Mouse (Mus musculus) liver, postnatal 0 days (tissue): ENCODE results near the gene Trappc5. TPM values are rescaled to one million over a fixed set of nuclear protein-coding genes. Genes with fewer than 3 reads are reported as not detected.

Experiments
- ATAC-seq: fragments of 200-750 bp; cut with Nextera tagmentation; 2 replicates; pipeline ENCODE4 v1.8.0; 2017; ENCODE audit warnings: mild to moderate bottlenecking, moderate library complexity
- DNase-seq: peaks from one replicate; pipeline ENCODE4 v3.0.0-alpha.2; 2016
- H3K27ac ChIP-seq: fragments of 300-500 bp; sonication (generic); 2 replicates; pipeline ENCODE4 v1.5.1; 2014; ENCODE audit warnings: antibody characterized with exemption, moderate library complexity, mild to moderate bottlenecking, low read depth
- H3K27me3 ChIP-seq: fragments of 300-500 bp; sonication (generic); 2 replicates; pipeline ENCODE4 v1.6.1; 2014; ENCODE audit warnings: low read length, control low read depth, mixed read lengths; ENCODE audit not compliant: insufficient read depth
- H3K36me3 ChIP-seq: fragments of 300-500 bp; sonication (generic); replicated peaks from 2 replicates; pipeline ENCODE4 v1.6.1; 2014; ENCODE audit warnings: mild to moderate bottlenecking, control low read depth, low read length, moderate library complexity, mixed read lengths; ENCODE audit not compliant: insufficient read depth
- H3K4me1 ChIP-seq: fragments of 300-500 bp; sonication (generic); 2 replicates; pipeline ENCODE4 v1.6.1; 2014; ENCODE audit warnings: antibody characterized with exemption, mild to moderate bottlenecking, control low read depth; ENCODE audit not compliant: insufficient read depth
- H3K4me2 ChIP-seq: fragments of 300-500 bp; sonication (generic); 2 replicates; pipeline ENCODE4 v1.6.1; 2014; ENCODE audit warnings: low read depth, mild to moderate bottlenecking, low read length, moderate library complexity, mixed read lengths
- H3K4me3 ChIP-seq: fragments of 300-500 bp; sonication (generic); 2 replicates; pipeline ENCODE4 v1.5.1; 2014; ENCODE audit warnings: low read depth, low read length
- H3K9ac ChIP-seq: fragments of 300-500 bp; sonication (generic); replicated peaks from 2 replicates; pipeline ENCODE4 v1.6.1; 2014; ENCODE audit warnings: mild to moderate bottlenecking, moderate library complexity
- H3K9me3 ChIP-seq: fragments of 300-500 bp; sonication (generic); 2 replicates; pipeline ENCODE4 v1.6.1; 2016; ENCODE audit warnings: mild to moderate bottlenecking, control low read depth, low read length, mixed read lengths
- CTCF ChIP-seq: sonication (generic); IDR thresholded peaks from 2 replicates; pipeline ENCODE4 v1.5.1; 2016; ENCODE audit warnings: antibody characterized with exemption, low read depth
- EP300 ChIP-seq: IDR thresholded peaks from 2 replicates; pipeline ENCODE4 v1.6.1; 2016; ENCODE audit warnings: antibody characterized with exemption, low read depth, mild to moderate bottlenecking
- WGBS: fragments of 180-500 bp; shearing (Covaris S2); extraction: QIAGEN DNeasy Blood & Tissue Kit; methylation state at CpG from one replicate; pipeline ENCODE4 v1.1.7; 2014; ENCODE audit not compliant: insufficient replicate concordance; 5-methylcytosine and 5-hydroxymethylcytosine counted together
- polyA plus RNA-seq: library from polyadenylated mRNA; unstranded; fragments of >200 nt; fragmentation: Nextera tagmentation; extraction: Ambion mirVana; gene quantifications from 2 replicates; pipeline ENCODE4 v1.2.1, GENCODE M21; 2015

The Trappc5 gene
- polyA plus RNA-seq: 16.6 and 16.9 TPM in 2 replicates

- DNase-seq: peak; percentile 94
- H3K27ac ChIP-seq: peak within 1 kb of the TSS; percentile 97
- H3K9ac ChIP-seq: peak within 1 kb of the TSS; percentile 94
- peak within 1 kb of the TSS; percentile 94 for H3K4me3 ChIP-seq
- TF ChIP-seq CTCF (peak; percentile 99), EP300 (no peak; the same call in 1 of the 2 replicates)
- no peaks in the 10 kb centered on the region for H3K9me3 ChIP-seq
- H3K4me1 ChIP-seq: peaks cover 19% of the 10 kb centered on the region
- H3K4me2 ChIP-seq: peak within 1 kb of the TSS; percentile 89
- no peaks in the 10 kb centered on the region for H3K27me3 ChIP-seq
- peak; percentile 92 for ATAC-seq
- 1% methylated on average over 57 of the region's 61 CpGs for WGBS
- peaks cover 22% of the 10 kb centered on the region for H3K36me3 ChIP-seq
Observed at GRCm38 (mm10) chr8:3676131-3676992, at the start of gene Trappc5. Gene Trappc5 (plus strand): TSS chr8:3676299.

DNA sequence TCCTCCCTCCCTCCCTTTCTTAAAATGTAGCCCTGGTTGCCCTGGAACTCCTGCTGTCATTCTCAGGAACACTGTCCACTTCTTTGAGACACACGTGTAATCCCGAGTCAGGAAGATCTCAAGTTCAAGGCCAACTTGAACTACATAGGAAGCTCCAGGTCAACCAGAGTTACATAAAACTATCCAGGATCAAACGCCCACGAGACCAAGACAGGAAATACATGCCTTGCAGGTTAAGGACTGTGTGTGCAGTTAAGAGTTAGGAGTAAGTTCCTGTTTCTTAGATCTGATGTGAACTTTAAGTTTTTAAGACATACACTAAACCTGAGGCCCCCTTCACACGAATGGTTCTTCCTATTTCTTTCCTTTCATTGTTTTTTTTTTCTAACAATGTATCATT is 49.1 kb upstream of the Trappc5 start:
- TF ChIP-seq EP300 (no peak), CTCF (no peak)
- WGBS: 22% methylated on average over 5 of the region's 5 CpGs
- ATAC-seq (no peak), DNase-seq (no peak)
- Histone ChIP-seq H3K9me3 (no peaks in the 10 kb centered on the region), H3K4me3 (no peak overlapping the region), H3K27ac (no peak overlapping the region), H3K9ac (no peak overlapping the region), H3K4me2 (no peak overlapping the region), H3K27me3 (no peaks in the 10 kb centered on the region), H3K4me1 (peaks cover 17% of the 10 kb centered on the region), H3K36me3 (peaks cover 4% of the 10 kb centered on the region; the same call in 1 of the 2 replicates)

GRCm38 (mm10) chr8:3628014-3628413 is 48.1 kb upstream of the Trappc5 start:
- no peaks in the 10 kb centered on the region for H3K9me3 ChIP-seq
- no peak overlapping the region for H3K9ac ChIP-seq
- no peak overlapping the region for H3K4me3 ChIP-seq
- WGBS: 43% methylated on average over 5 of the region's 5 CpGs
- peaks cover 9% of the 10 kb centered on the region; the same call in 1 of the 2 replicates for H3K36me3 ChIP-seq
- TF ChIP-seq CTCF: peak; percentile 72
- TF ChIP-seq EP300: no peak
- ATAC-seq: peak; percentile 37
- H3K27me3 ChIP-seq: no peaks in the 10 kb centered on the region
- DNase-seq: peak; percentile 52
- no peak overlapping the region for H3K4me2 ChIP-seq
- peaks cover 17% of the 10 kb centered on the region for H3K4me1 ChIP-seq
- no peak overlapping the region for H3K27ac ChIP-seq

- DNase-seq (peak; percentile 91), ATAC-seq (peak; percentile 97)
- Histone ChIP-seq H3K27me3 (no peaks in the 10 kb centered on the region), H3K4me2 (peak within 1 kb of the TSS; percentile 68), H3K36me3 (peaks cover 32% of the 10 kb centered on the region), H3K4me3 (peak within 1 kb of the TSS; percentile 67), H3K27ac (peak within 1 kb of the TSS; percentile 42), H3K9ac (peak within 1 kb of the TSS; percentile 66), H3K4me1 (peaks cover 17% of the 10 kb centered on the region), H3K9me3 (no peaks in the 10 kb centered on the region)
- TF ChIP-seq CTCF (no peak), EP300 (no peak)
- 4% methylated on average over 44 of the region's 47 CpGs for WGBS
Observed at GRCm38 (mm10) chr8:3630647-3631477, 45.2 kb upstream of the Trappc5 start, which contains the start of gene Stxbp2. Gene Stxbp2 (plus strand): TSS chr8:3630955.

- Histone ChIP-seq H3K9ac (peak overlapping the region; percentile 66), H3K27me3 (no peaks in the 10 kb centered on the region), H3K4me2 (peak overlapping the region; percentile 68), H3K27ac (peak overlapping the region; percentile 42), H3K4me1 (peaks cover 17% of the 10 kb centered on the region), H3K4me3 (peak overlapping the region; percentile 67), H3K36me3 (peaks cover 38% of the 10 kb centered on the region), H3K9me3 (no peaks in the 10 kb centered on the region)
- TF ChIP-seq CTCF: no peak
- TF ChIP-seq EP300: no peak
- peak; percentile 57 for DNase-seq
- peak; percentile 29 for ATAC-seq
- 7% methylated on average over 8 of the region's 8 CpGs for WGBS
Observed at GRCm38 (mm10) chr8:3631478-3631875, 44.6 kb upstream of the Trappc5 start.
